Mouse (Mus musculus) testis, postnatal 14 days (tissue): ENCODE results near the gene Col4a1.

Source experiments
- DNase-seq: peaks from one replicate; pipeline ENCODE4 v3.0.0; 2021; ENCODE audit warnings: low spot score

The Col4a1 gene

DNA sequence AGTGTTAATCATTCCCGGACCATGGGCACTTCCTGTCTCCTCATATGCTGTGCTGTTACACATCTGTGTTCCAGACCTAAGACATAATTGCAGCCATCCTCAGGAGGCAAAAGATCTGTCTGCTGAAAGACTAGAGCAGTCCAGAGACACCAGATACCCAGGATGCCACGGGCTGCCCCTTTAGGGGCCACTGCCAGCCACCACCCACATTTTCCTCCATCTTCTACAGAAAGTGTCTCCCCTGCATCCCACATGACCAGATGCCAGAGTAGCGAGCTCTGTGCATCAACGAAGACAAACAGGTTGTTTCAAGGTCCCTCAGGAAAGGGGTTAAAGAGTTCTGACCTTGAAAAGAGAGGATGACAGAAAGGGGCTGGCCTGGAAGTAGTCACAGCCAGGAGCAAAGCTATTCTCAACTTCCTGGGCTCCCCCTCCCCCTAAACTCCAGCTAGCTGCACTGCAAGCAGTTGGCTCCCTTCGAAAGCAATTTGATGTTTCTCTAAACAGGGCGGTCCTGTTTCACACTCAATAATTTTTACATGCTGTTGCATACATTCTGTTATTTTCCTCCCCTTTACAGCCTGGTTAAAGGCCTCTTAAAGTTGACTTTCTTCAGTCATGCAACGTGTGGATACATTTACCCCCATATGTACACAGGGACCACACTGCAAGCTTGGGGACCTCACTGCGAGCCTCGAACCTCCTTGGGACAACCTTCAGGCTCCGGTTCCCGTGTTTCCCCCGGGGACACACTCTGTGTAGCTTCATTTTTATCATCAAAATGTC, 13.9 kb downstream of the Col4a1 start:
- no peak for DNase-seq

GRCm38 (mm10) chr8:11297141-11297838, 15.3 kb downstream of the Col4a1 start:
- DNase-seq = no peak

- no peak for DNase-seq
These were observed 16.2 kb downstream of the Col4a1 start for GRCm38 (mm10) chr8:11296282-11296943.

GRCm38 (mm10) chr8:11292611-11293010, 20.0 kb downstream of the Col4a1 start:
- no peak for DNase-seq

GRCm38 (mm10) chr8:11290533-11290932, 22.1 kb downstream of the Col4a1 start:
- DNase-seq = no peak

DNA sequence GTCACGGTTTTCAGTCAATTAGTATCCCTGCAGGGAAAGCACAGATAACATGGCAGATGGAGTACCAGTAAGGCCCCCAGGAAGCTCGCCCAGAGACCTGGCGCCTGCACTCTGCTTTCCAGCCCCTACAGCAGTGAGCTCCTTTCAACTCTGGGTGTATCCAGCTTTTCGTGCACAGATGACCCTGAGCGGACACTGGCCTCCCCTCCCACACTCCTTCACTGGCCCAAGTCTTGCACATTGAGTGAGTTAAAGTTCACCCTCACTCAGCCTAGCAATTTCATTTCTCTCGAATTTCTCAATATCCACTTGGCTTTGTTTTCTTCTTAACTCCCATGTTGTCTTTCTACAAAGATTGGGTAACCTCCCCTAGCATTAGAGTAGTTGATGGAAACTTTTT, 24.3 kb downstream of the Col4a1 start:
- DNase-seq = no peak

DNA sequence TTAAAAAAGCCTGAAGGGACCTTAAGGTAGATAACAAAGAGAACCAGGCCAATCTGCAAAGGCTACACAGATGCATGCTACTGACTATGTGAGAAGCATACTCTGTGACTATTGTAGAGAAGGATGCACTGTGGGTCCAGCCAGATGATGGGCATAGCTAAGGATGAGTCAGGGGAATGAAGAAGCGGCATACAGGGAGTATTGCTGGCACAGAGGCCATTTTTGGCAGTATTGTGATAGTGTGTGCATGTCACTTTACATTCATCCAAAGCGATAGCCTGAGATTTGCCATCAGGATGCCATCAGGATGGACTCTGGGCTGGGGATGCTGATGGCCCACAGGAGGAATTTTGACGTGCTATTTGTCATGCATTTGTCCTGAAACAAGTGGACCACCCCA, 25.5 kb downstream of the Col4a1 start:
- no peak for DNase-seq

GRCm38 (mm10) chr8:11285437-11285836, 27.2 kb downstream of the Col4a1 start:
- no peak for DNase-seq

- no peak for DNase-seq
These were observed 29.4 kb downstream of the Col4a1 start for GRCm38 (mm10) chr8:11283217-11283616.

DNA sequence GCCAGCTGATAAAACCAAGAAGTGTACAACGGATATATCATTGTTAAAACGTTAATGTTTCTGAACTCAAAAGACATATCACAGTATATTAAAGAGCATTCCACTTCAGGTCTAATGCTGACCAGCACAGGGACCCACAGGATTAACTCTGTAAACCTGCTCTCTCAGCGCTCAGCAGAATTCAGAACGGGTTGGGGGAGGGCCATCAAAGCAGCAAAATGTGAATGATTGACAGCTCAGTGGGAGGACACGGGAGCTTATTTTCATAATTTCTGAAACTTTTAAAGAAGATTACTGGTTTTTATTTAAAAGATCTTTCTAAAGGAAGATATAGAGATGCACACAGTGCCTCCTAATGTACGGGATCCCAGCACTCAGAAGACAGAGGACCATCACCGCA, 29.9 kb downstream of the Col4a1 start:
- no peak for DNase-seq

- DNase-seq = no peak
These were observed 30.5 kb downstream of the Col4a1 start for GRCm38 (mm10) chr8:11282139-11282538.

- no peak for DNase-seq
These were observed 31.8 kb downstream of the Col4a1 start for GRCm38 (mm10) chr8:11280721-11281268.

DNA sequence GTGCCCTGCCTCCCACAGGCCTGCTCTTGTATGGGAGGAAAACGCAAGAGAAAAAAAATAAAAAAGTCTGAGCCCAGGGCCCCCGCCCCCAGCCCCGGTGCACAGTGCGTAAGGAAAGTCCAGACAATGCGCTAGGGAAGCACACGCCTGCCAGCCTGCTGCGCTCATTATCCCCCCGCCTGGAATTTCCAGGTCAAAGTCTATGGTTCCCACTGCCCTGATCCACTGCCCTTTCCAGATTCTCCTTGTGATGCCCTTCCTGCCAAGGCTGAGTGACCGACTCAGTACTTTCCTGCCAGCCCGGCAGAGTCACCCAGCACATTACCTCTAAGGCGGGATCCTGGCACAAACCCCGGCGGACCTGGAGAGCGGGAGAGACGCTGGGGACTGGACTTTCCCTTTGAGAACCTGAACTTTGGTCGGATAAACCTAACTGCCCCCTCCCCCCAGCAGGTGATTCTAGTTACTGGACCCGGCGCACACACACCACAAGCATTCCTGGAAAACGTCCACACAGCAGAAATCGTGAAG, 33.3 kb downstream of the Col4a1 start:
- DNase-seq = no peak

- DNase-seq = no peak
These were observed 34.5 kb downstream of the Col4a1 start for GRCm38 (mm10) chr8:11278101-11278611.

GRCm38 (mm10) chr8:11277602-11278051, 35.0 kb downstream of the Col4a1 start:
- DNase-seq = no peak

- no peak for DNase-seq
These were observed 36.3 kb downstream of the Col4a1 start for GRCm38 (mm10) chr8:11276286-11276685.

GRCm38 (mm10) chr8:11274415-11274814, 38.2 kb downstream of the Col4a1 start:
- DNase-seq = no peak

- no peak for DNase-seq
These were observed 39.0 kb downstream of the Col4a1 start for GRCm38 (mm10) chr8:11273506-11274158.

- no peak for DNase-seq
These were observed 40.4 kb downstream of the Col4a1 start for GRCm38 (mm10) chr8:11272205-11272604.

- DNase-seq = no peak
These were observed 41.8 kb downstream of the Col4a1 start for GRCm38 (mm10) chr8:11270826-11271225.

GRCm38 (mm10) chr8:11268753-11269152, 43.9 kb downstream of the Col4a1 start:
- DNase-seq = no peak

DNA sequence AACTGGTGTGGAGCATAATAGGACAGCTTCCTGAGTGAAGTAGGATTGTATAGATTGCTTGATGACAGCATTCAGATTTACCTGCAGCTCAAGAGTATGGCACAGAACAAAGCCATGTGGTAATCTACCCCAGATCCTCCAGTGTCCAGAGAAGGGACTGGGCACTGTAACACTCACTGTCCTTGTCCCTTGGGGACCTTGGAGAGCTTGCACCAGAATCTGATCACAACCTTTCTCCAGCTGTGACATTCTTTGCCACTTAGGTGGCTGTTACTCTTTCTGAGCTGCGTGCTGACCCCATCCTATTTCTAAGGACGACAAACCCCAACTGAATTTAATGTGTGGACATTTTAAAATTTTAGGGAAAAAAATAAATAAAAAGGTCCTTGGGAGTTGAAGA, 46.2 kb downstream of the Col4a1 start:
- no peak for DNase-seq
